Mouse (Mus musculus) CD4-positive helper T cell, adult 2 months (primary cell): ENCODE results near the gene Dusp16.

Experiments
- DNase-seq: peaks from one replicate; pipeline ENCODE4 v3.0.0-alpha.2; 2012; ENCODE audit warnings: low read depth, missing footprints, low spot score

The Dusp16 gene

DNA sequence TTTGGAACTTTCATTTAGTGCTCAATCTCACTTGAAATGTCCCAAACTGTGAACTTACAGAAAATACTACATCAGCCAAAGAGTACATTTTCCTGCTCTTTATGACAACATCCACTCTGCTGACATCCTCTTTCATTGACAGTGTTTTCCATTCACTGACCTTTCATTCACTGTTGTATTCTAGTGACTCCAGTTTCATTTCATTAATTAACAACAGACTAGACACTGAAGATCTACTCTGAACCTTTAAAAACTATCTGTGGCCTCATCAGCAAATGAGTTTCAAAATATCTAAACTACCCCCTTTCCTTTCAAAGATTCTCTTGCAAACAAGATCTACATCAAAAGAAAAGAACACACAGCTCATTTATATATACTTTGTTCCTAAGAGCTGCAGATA, 48.9 kb downstream of the Dusp16 start:
- DNase-seq: no peak

DNA sequence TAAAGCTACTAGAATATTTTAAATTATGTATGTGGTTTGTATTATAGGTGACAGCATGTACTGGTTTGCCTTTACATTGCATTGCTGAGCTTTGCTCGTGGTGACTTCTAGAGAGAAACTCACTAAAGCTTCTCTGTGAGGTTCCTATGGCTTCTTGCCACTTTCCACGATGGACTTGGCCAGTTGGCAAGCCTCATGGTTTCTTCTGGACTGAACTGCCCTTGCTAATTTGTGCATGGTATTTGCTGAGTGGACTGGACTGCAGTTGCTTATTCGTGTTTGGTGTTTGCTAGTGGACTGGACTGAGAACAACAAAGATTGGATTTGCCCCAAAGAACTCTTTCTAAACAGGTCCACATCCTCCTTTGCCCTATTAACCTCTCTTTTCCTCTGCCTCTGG, 55.6 kb downstream of the Dusp16 start:
- no peak for DNase-seq

DNA sequence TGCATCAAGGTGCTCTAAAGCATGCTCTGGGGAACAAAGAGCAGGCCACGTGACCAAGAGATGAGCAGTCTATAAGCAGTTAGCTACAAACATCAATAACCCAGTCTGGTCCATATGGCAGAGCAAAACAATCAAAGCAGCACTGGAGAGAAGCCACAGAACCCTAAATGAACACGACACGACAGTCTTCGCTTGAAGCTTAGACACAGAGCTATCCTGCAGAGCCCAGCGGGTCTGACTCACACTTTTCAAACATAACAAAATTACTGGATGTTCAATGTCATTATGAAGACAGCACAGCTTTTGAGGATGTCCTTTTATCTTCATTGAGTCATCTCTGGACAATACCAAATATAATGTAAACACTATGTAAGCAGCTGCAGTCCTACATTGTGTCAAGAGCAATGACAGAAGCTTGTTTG, 58.6 kb downstream of the Dusp16 start:
- no peak for DNase-seq

DNA sequence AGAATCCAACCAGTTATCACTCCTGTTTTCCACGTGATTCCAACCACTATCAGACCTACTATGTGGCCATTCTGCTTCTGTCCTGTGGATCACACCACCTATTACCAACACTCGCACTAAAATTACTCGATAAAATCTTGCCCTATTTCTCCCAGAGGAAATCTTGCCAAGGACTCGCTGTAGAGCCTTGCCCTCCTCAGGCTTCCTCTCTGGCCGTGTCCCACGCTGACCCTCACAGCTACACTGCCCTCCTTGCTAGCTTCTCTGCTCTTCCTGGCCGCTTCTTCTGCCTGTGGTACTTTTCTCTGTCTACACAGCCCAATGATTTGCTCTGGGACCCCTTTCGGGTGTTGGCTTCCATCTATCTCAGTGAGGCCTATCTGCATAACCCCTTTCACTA, 59.6 kb downstream of the Dusp16 start:
- no peak for DNase-seq

DNA sequence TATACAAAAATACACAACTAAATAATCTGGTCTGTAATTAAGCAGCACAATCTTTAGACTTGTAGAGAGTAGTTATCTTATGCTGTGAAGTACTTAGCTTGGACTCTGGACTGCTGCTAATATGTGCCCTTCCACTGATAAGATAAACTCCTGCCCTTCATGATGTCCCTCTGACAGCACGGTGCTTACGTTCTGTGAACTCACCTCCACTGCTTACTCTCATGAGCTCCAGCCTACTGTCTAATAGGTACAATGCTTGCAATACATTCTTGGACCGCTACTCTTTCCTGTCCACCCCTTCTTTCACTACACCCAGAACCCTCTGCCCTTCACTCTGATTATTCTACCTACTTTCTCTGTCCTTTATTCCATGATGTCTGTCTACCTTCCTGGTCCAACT, 61.4 kb downstream of the Dusp16 start:
- no peak for DNase-seq

DNA sequence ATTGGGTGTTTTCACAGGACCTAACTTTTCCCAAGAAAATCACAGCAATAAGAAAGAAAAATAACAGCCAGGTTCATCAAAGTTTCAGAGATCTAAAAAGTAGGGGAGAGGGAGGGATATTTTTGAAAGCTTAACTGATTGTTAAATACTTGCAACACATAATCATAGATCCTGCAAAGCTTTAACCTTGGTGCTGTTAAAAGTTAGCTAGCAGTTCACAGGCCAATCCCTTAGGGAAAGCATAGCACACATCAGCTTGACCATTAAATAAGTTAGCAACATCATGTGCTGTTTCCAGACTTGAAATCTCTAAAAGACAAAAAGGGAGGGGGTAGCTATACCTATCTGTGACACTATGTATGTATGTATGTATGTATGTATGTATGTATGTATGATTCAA, 67.0 kb downstream of the Dusp16 start:
- DNase-seq: no peak

DNA sequence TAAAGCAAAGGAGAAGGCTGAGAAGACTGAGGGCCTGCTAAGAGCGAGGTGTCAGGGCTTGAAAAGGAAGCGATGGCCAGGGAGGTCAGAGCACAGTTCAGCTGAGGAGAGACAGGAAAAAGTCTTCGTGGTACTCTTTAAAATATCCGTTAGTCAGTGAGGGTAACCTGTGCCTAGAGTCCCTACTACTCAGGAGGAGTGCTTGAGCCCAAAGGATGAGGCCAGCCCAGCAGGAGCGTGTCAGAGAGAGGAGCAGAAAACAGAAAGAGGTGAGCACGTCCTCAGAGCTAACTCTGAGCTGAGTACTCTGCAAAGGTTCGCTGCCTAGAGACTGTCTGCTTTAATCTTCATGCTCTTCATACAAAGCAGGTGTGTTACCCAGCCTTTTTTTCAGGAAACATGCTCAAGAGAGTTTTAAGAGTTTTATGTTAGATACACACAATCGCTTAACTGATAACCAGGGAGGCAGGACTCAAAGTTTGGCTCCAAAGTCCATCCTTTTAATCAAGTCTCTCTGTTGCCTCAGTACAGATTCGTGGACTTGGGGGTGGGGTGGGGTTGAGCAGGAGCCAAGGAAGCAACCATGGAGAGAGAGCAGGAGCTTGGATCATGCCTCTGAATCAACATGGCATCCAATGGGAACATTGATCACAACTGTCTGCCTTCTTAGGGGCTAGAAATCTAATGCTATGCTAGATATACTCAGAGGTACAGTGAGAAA, 68.4 kb downstream of the Dusp16 start:
- no peak for DNase-seq

DNA sequence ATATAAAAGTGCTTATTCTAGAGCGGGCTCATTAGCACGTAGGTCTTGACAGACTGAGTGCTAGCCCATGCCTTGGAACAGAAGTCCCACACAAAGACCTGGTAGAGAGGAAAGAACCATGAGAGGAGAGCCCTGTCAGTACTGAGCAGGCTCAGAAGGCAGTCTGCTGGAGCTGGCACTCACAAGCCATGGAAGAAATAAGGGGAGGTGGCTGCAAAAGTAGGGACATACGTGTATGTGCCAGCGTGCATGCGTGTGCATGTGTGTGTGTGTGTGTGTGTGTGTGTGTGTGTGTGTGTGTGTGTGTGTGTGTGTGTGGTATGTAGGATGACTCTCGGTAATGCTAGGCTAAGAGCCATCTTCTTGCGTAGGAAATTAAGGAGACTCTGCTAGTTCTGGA, 69.1 kb downstream of the Dusp16 start:
- DNase-seq: no peak

DNA sequence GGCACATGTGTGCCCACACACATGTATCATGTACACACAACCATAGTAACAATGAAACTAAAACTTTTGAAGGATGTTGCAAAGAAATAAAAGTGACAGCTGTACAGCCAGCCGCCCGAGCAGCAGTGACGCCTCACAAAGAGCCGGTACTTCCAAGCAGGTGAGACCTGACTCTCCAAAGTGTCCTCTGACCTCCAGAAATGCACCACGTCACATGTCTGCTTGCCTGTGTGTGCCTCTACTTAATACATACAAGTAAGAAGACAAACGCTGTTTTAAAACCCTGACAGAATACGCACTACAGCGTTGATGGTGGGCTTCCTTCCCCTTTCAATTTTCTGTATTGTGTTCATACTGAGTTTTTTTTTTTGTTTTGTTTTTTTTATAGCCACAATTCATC, 69.5 kb downstream of the Dusp16 start:
- DNase-seq: no peak

DNA sequence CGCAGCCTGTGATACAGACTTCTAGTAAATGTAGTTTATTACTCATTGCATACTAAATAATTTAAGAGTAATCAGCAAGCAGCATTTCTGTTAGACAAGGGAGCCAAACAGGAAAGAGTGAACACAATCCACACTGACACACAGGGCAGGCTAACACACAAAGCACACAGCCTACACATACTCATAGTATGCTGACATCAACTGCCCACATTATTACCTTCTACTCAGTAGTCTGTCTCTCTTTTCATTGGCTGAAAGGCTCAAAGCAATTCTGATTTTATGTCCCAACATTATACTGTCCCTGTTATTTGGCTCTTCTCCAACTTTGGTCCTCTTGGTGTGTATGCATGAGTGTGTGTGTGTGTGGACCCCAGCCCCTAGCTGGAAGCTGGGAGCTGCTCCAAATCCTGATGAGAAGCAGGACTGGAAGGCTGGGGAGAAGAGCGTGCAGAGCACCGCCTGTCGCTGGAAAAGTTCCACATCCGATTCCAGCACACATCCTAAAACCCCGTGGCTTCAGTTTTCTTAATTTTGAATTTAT, 70.6 kb downstream of the Dusp16 start:
- no peak for DNase-seq

DNA sequence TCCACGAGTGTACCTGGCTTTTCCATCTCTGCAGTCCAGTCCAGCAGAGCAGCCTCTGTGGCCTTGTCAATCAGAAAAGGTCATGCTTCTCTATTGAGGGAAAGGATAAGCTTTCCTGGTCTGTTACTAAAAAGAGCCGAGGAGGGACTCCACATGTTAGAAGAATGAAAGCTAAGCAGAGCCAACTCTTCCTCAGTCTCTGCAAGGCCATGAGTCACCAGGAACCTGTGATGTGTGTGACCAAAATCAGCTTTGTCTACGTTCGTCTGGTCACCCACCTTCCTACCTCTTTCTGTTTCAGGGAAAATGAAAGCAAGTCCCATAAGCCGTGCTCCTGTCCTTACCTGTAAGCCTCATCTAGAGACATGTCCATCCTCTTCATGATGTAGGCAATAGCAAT, 72.3 kb downstream of the Dusp16 start:
- no peak for DNase-seq

DNA sequence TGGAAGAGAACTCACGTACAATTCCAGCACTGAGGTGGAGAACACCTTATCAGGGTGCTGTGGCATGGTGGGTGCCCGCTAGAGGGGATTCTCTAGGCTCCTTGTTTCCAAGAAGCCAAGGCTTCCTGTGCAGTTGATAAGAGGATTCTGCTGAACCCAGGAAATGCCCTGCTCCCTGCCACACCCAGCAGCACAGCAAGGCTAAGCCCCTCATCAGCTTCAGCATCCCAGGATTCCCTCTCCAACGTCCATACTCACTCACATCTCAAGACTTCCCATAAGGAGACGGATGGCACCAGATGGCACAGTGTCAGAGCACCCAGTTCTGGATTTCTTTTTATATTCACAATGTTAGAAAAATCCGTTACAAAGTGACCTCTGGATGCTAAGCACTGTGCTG, 73.3 kb downstream of the Dusp16 start:
- DNase-seq: no peak

DNA sequence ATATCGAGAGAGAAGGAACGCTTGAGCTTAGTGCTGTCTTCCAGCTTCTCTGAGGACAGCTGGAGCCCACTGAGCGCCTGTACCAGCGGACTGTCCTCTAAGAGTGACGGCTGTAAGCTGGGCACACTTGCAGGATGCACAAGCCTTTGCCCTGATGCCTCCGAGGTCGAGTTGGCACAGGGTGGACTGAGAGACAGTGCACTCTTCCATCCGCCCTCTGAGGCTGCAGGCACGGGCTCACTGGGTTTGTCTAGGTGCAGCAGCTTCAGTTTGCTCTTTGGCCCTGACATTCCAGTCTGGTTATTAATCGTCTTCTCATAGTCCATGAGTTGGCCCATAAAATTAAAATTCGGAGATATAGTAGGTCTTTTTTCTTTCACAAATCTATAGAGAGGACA, 73.8 kb downstream of the Dusp16 start:
- no peak for DNase-seq

DNA sequence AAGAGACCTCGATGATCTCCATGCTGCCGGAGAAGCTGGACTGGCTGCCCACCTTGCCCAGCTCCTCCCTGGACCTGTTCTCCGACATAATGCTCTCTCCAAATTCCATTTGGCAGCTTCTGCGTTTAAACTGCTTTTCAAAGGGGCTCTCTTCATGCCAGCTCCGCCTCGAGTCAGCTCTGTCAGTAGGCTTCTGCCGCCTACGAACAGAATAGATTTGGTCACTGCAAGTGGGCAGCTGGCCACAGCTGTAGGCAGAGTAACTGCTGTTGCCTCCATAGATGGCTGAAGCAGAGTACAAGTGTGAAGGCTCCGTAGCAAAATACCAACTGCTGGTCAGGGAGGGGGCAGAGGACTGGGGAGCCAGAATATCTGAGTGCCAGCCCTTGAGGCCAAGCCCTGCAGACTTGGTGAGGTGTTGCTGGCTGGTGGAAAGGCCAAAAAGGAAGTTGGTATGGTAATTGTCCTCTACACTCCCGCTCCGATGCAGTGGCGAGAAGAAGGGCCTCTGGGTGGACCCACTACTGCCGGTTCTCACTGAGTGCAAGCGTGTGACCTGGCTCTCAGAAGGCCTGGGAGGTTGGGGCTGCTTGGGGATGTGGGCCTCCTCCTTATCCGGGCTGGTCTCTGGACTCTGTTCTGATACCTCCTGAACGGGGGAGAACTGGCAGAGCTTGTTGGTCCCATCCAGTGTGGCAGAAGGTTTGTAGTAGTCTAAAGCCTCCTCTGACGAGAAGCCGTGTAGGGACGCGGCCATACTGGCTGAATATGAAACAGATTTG, 74.3 kb downstream of the Dusp16 start:
- DNase-seq: no peak

DNA sequence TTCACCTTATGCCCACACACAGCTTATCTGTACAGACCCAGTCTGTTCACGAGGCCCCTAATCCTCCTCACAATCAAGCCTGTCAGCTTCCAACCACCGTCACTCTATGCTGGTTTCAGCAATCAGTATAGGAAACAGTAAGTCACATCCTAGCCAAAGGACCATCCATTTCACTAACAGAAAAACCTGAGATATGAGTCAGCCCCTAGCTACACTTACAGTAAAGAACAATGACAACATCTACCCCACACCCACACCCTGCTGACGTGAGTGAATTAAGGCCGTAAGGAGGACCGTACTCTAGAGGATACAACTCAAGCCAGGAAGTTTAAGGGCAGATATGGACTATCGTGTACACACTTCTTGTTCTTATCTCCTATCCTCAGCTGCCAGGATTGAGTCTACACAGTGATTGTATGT, 76.2 kb downstream of the Dusp16 start:
- peak; percentile 63 for DNase-seq

DNA sequence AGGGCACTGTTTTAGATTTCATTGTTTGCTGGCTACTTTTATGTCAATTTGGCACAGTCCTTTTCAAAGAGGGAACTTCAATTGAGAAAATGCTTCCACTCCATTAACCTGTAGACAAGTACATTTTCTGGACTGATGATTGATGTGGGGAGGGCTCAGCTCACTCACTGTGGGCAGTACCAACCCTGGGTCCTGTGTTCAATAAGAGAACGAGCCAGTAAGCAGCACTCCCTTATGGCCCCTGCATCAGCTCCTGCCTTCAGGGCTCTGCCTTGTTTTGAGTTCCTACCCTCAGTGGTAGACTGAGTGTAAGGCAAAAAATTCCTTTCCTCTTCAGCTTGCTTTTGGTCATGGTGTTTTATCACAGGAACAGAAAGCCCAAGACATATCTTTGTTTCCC, 78.5 kb downstream of the Dusp16 start:
- DNase-seq: no peak

DNA sequence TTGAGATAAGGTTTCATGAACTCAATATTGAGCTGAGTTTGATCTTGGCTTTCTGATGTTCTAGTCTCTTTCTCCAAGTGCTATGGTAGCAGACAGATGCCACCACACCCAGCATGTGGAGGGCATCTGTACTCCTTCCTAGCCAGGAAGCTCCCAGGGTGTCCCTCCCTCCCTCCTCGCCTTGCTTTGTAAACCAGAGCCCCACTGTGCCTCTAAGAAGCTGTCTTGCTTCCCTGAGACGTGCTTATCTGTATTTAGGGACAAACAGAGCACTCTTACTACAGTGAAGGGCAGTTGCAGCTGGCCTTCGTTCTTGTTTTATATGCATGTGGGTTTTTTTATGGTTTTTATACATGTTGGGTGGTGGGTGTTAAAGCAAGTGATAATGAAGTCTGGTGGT, 79.1 kb downstream of the Dusp16 start:
- DNase-seq: no peak

DNA sequence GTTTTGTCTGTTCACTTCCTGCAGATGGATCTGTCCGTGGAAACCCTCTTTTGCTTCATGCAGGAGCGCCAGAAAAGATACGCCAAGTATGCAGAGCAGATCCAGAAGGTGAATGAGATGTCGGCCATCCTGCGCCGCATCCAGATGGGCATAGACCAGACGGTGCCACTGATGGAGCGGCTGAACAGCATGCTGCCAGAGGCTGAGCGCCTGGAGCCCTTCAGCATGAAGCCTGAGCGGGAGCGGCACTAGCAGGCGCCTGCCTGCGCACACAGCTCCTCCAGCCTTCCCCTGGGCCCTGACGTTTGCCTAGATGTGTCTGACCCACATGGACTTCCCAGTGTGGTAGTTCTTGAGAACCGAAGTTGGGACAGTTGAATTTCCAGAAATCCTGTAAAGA, 82.4 kb downstream of the Dusp16 start:
- DNase-seq: no peak

DNA sequence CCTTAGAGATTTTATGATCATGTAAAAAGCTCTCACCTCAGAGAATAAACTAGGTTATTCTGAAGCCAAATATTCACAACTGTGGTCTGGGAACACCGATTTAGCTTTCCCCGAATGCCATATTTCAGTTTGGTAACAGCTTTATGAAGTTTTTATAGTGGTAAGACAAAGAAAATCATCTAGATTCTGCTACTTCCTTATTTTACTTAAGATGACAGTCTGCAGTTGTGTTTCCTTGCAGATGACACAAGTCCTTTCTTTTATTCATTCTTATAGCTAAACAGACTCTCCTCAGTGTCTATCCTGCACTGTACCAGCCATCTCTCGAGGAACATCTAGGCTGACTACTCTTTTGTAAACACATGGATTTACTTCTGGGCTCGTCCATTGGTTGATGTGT, 86.0 kb downstream of the Dusp16 start:
- DNase-seq: no peak

DNA sequence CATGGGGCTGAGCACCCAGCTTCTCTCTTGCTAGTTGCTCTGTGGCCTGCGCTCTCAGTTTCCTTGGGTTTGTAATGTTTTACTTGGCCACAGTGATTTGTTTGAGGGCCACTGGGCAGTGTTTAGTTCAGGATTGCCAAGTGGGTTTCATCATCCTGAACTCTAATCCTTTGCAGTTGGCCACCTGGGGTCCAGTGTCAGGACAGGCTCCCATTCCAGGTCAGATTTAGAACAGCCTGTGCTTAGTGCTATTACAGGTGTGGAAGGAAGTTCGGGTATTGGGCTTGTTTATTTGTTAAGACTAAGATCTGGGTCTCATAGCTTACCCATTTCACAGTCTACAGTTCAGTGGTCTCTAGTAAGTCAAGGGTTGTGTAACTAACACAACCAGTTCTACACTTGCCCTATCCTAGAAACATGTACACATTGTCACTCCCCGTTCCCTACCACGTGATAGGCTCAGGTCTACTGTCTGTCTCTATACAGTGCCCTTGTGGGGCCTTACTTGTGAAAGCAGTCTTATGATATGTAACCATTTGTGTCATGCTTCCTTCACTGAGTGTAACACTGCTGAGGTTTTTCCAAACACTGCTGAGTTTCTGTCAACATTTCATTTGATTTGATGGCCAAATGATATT, 89.3 kb downstream of the Dusp16 start:
- no peak for DNase-seq

DNA sequence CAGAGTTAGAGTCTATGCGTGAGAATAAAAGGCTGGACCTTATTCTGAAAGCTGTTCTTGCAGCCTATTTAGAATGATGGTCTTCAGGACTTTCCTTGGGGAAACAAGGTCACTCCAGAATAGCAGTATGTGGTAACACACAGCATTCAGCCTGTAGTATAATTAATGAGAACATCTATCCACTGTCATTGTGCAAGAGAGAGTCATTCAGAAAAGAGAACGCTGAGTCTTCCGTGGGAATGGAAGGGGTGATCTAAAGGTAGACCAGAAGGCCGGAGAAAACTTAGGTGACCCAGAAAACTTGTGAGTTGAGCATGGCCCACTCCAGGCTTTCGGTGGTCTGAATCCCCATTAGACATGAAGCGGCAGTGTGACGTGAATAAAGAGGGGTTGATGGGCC, 90.2 kb downstream of the Dusp16 start:
- DNase-seq: no peak

DNA sequence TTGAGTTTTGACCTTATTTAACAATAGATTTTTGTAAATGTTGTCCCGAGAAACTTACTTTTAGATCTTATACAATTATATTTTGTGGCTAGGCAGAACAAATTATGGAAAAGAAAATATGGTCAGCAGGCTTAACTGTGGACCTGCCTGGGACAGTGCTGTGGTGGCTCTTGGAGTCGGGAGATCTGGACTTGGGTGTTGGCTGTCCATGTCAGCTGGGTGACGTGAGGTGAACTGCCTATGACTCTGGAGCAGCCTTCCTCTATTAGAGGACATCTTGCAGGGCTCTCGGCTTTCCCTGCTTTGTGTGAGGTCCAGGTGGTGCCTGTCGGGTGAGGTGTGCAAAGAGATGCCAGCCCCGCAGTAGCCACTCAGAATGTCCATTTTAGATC, 91.2 kb downstream of the Dusp16 start:
- DNase-seq: no peak
